Comparison of ENCODE assay signal across 28 mouse cellular contexts in the genomic region with DNA sequence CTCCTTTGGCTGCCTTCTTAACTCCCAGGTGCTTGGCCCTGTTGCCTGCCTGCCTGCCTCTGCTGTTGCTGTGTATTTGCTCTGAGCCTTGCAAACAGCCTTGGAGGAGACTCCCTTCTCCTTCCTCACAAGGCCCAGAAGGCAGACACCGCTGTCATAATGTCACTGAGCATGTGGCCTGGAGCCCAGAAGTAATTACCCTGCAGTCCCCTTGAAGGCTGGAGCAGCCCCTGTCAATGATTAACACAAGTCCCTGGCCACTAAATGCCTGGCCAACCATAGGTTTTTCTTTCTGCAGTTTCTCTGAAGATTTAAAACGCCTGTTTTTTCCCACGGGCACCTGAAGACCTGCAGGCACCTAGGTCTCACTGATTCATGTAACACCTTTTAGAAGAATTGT. TPM values are rescaled to one million over a fixed set of nuclear protein-coding genes. Genes with fewer than 3 reads are reported as not detected.
DNase-seq lines count a peak whose midpoint lies in the region; ATAC-seq and TF ChIP-seq lines count a peak whose summit lies in the region.
"Had no signal": no experiment of that assay in that cellular context is flagged by ENCODE, and none has a peak within 500 bp of the region (broad histone marks: within the 10 kb centered on the region; RNA-seq: fewer than 3 reads in every experiment).

No protein-coding gene starts in this region.

- ATAC-seq in intestine, embryonic 15.5 days = peak; percentile 90
- ATAC-seq in intestine, postnatal 0 days = peak; percentile 65
- ATAC-seq in kidney, embryonic 16.5 days (ENCODE audit: low FRiP score, low TSS enrichment) = peak; percentile 71; the same call in 1 of the 2 replicates
- ATAC-seq: forebrain, embryonic 14.5 days; hindbrain, embryonic 16.5 days; liver, embryonic 12.5 days had no signal

- 0 out of 2 replicates have a peak, but pooled peaks cover 9% of the 10 kb centered on the region for H3K4me1 ChIP-seq in intestine, embryonic 15.5 days (replicated peaks)
- H3K4me1 ChIP-seq in intestine, postnatal 0 days (replicated peaks; ENCODE audit: control insufficient read depth, insufficient read depth, low read length) = no peaks in the 10 kb centered on the region; the same call in none of the 2 replicates
- H3K4me1 ChIP-seq in kidney, embryonic 16.5 days (ENCODE audit: insufficient read depth, low read length) = 0 out of 2 replicates have a peak, but pooled peaks cover 11% of the 10 kb centered on the region
- H3K4me1 ChIP-seq: embryonic facial prominence, embryonic 15.5 days; limb, embryonic 13.5 days; liver, embryonic 12.5 days had no signal

- H3K36me3 ChIP-seq in intestine, embryonic 15.5 days = no peaks in the 10 kb centered on the region
- H3K36me3 ChIP-seq in intestine, postnatal 0 days (ENCODE audit: control insufficient read depth, insufficient read depth) = no peaks in the 10 kb centered on the region
- H3K36me3 ChIP-seq in kidney, embryonic 16.5 days (ENCODE audit: insufficient read depth, low read length) = no peaks in the 10 kb centered on the region
- H3K36me3 ChIP-seq: embryonic facial prominence, embryonic 15.5 days; heart, embryonic 12.5 days; hindbrain, embryonic 10.5 days; limb, embryonic 13.5 days; liver, embryonic 12.5 days; neural tube, embryonic 13.5 days had no signal

- H3K4me3 ChIP-seq in intestine, embryonic 15.5 days (replicated peaks) = no peak overlapping the region
- no peak overlapping the region for H3K4me3 ChIP-seq in intestine, postnatal 0 days (ENCODE audit: low read depth, low read length)
- H3K4me3 ChIP-seq in kidney, embryonic 16.5 days (ENCODE audit: low read length) = no peak overlapping the region
- H3K4me3 ChIP-seq: embryonic facial prominence, embryonic 15.5 days; heart, embryonic 12.5 days; hindbrain, embryonic 10.5 days; layer of hippocampus, adult 2 months; limb, embryonic 13.5 days; liver, embryonic 12.5 days; neural tube, embryonic 13.5 days had no signal

- TF ChIP-seq CTCF in intestine, postnatal 0 days (IDR thresholded peaks at IDR 0.05; ENCODE audit: low read depth) = no peak

- H3K9ac ChIP-seq in intestine, embryonic 15.5 days = no peak overlapping the region
- H3K9ac ChIP-seq in intestine, postnatal 0 days (ENCODE audit: low read depth, low read length) = no peak overlapping the region
- no peak overlapping the region for H3K9ac ChIP-seq in kidney, embryonic 16.5 days (replicated peaks; ENCODE audit: low read length)
- H3K9ac ChIP-seq: embryonic facial prominence, embryonic 15.5 days; heart, embryonic 12.5 days; limb, embryonic 13.5 days; liver, embryonic 12.5 days; neural tube, embryonic 13.5 days had no signal

- H3K27ac ChIP-seq in intestine, embryonic 15.5 days = no peak overlapping the region
- no peak overlapping the region for H3K27ac ChIP-seq in intestine, postnatal 0 days (ENCODE audit: low read depth, low read length)
- H3K27ac ChIP-seq in kidney, embryonic 16.5 days (ENCODE audit: low read length) = no peak overlapping the region
- H3K27ac ChIP-seq: embryonic facial prominence, embryonic 15.5 days; layer of hippocampus, adult 2 months; limb, embryonic 13.5 days; liver, embryonic 12.5 days; neural tube, embryonic 13.5 days had no signal

- no peak overlapping the region for H3K4me2 ChIP-seq in intestine, embryonic 15.5 days (replicated peaks)
- no peak overlapping the region for H3K4me2 ChIP-seq in intestine, postnatal 0 days (replicated peaks; ENCODE audit: low read depth)
- H3K4me2 ChIP-seq in kidney, embryonic 16.5 days (replicated peaks; ENCODE audit: low read depth, low read length) = no peak overlapping the region
- H3K4me2 ChIP-seq: embryonic facial prominence, embryonic 15.5 days; heart, embryonic 12.5 days; limb, embryonic 13.5 days; liver, embryonic 12.5 days; neural tube, embryonic 13.5 days had no signal

- no peaks in the 10 kb centered on the region for H3K27me3 ChIP-seq in intestine, embryonic 15.5 days (replicated peaks)
- no peaks in the 10 kb centered on the region for H3K27me3 ChIP-seq in intestine, postnatal 0 days (replicated peaks; ENCODE audit: control insufficient read depth, insufficient read depth, low read length)
- no peaks in the 10 kb centered on the region for H3K27me3 ChIP-seq in kidney, embryonic 16.5 days (ENCODE audit: insufficient read depth, low read length)
- H3K27me3 ChIP-seq: embryonic facial prominence, embryonic 15.5 days; heart, embryonic 12.5 days; neural tube, embryonic 13.5 days had no signal

- peak; percentile 55 to 69 for DNase-seq in kidney, postnatal 4 days
- DNase-seq in heart, adult 8-10 months (ENCODE audit: low spot score) = no peak
- DNase-seq in B cell, adult 2 months = no peak
- no peak for DNase-seq in layer of hippocampus, adult 18-20 months (ENCODE audit: low spot score in 2 of 2)
- DNase-seq: adrenal gland, postnatal 25 days; cerebellum, adult 9-10 months; gastrocnemius, postnatal 10 days; heart, postnatal 10 days; lung, adult 18-20 months; lung, postnatal 4 days; midbrain, embryonic 14.5 days; retina, postnatal 1 day; thymus, adult 18-20 months had no signal

- no peaks in the 10 kb centered on the region for H3K9me3 ChIP-seq in intestine, embryonic 15.5 days
- no peaks in the 10 kb centered on the region for H3K9me3 ChIP-seq in intestine, postnatal 0 days (ENCODE audit: control insufficient read depth)
- no peaks in the 10 kb centered on the region for H3K9me3 ChIP-seq in kidney, embryonic 16.5 days (ENCODE audit: low read length)
- H3K9me3 ChIP-seq: embryonic facial prominence, embryonic 15.5 days; heart, embryonic 12.5 days; hindbrain, embryonic 10.5 days; limb, embryonic 13.5 days; liver, embryonic 12.5 days; neural tube, embryonic 13.5 days had no signal

- WGBS in intestine, embryonic 15.5 days = 46% methylated on average over 3 of the region's 3 CpGs
- WGBS in intestine, postnatal 0 days = 37% methylated on average over 3 of the region's 3 CpGs
- 44% methylated on average over 3 of the region's 3 CpGs for WGBS in kidney, embryonic 16.5 days

RNA-seq across cellular contexts. Expression of a gene that starts 9.7 kb away (rescaled TPM):
- polyA plus RNA-seq in intestine, embryonic 15.5 days (2015; fragmentation: Nextera tagmentation; extraction: Ambion mirVana) = 0.24 and 0.25 TPM in 2 replicates
- 0.27 TPM in 2 replicates for polyA plus RNA-seq in intestine, postnatal 0 days (2015; fragmentation: Nextera tagmentation; extraction: Ambion mirVana)
- 0.34 and 0.39 TPM in 2 replicates for polyA plus RNA-seq in kidney, embryonic 16.5 days (2015; fragmentation: Nextera tagmentation; extraction: Ambion mirVana)
- total RNA-seq in heart, adult 8-10 months (2022) = 10 to 100 TPM in 1 of 4 experiments, 1 to 10 TPM in 3; 5.5 to 11.1 (median 7.2) TPM
- 1 to 10 TPM; 1.6 to 1.9 TPM for total RNA-seq in layer of hippocampus, adult 18-20 months (2021)
- total RNA-seq: common myeloid progenitor, adult 5-6 weeks; granulocyte monocyte progenitor cell, adult 5-6 weeks; megakaryocyte-erythroid progenitor cell, adult 5-6 weeks had no signal

Comparison
In these comparisons a context has a peak if more than half of its experiments do, and no peak if none do; other contexts are left out.
1. DNase-seq: peak in kidney, postnatal 4 days (2 of 2); none in heart, adult 8-10 months (single experiment), B cell, adult 2 months (0 of 2) and layer of hippocampus, adult 18-20 months (0 of 2).
2. Peak in every context shown above with its lines, with median percentiles within 50 percentile points of each other: ATAC-seq.